Mouse (Mus musculus): ENCODE measurements at regions not wholly inside any gene's neighbourhood (a gene's known extent, or its start where the extent isn't known, plus 50 kb on each side); places are given as distances from the start of the nearest gene placed in this dataset.

- TF ChIP-seq CTCF (conservative IDR thresholded peaks at IDR 0.05; ENCODE audit: low read length) (no peak), POU5F1 (IDR thresholded peaks at IDR 0.05; ENCODE audit: borderline replicate concordance, low read length) (no peak), NANOG (IDR thresholded peaks at IDR 0.05; ENCODE audit: borderline replicate concordance, low read length) (no peak)
These were observed 271.8 kb downstream of the Tox3 start for GRCm38 (mm10) chr8:90076381-90076780.

Data from E14TG2a.4 (cell line).